Mouse (Mus musculus) forebrain, embryonic 16.5 days (tissue): ENCODE results near the gene Ripor2. TPM values are rescaled to one million over a fixed set of nuclear protein-coding genes. Genes with fewer than 3 reads are reported as not detected.

Experiments
- ATAC-seq: fragments of 200-750 bp; cut with Nextera tagmentation; 2 replicates; pipeline ENCODE4 v1.8.0; 2017; ENCODE audit warnings: mild to moderate bottlenecking, moderate library complexity
- H3K27ac ChIP-seq: fragments of 300-500 bp; sonication (generic); 2 replicates; pipeline ENCODE4 v1.5.1; 2014; ENCODE audit warnings: low read length, control low read depth
- H3K27me3 ChIP-seq: fragments of 300-500 bp; sonication (generic); replicated peaks from 2 replicates; pipeline ENCODE4 v1.6.1; 2014; ENCODE audit warnings: low read length; ENCODE audit not compliant: control insufficient read depth, insufficient read depth
- H3K36me3 ChIP-seq: fragments of 300-500 bp; sonication (generic); 2 replicates; pipeline ENCODE4 v1.6.1; 2014; ENCODE audit not compliant: control insufficient read depth, insufficient read depth
- H3K4me1 ChIP-seq: fragments of 300-500 bp; sonication (generic); replicated peaks from 2 replicates; pipeline ENCODE4 v1.6.1; 2014; ENCODE audit warnings: low read length; ENCODE audit not compliant: control insufficient read depth, insufficient read depth
- H3K4me2 ChIP-seq: fragments of 300-500 bp; sonication (generic); 2 replicates; pipeline ENCODE4 v1.6.1; 2014; ENCODE audit warnings: mild to moderate bottlenecking, low read length, control low read depth
- H3K4me3 ChIP-seq: fragments of 300-500 bp; sonication (generic); replicated peaks from 2 replicates; pipeline ENCODE4 v1.5.1; 2014; ENCODE audit warnings: mild to moderate bottlenecking, low read length, control low read depth
- H3K9ac ChIP-seq: fragments of 300-500 bp; sonication (generic); replicated peaks from 2 replicates; pipeline ENCODE4 v1.6.1; 2014; ENCODE audit warnings: low read depth, low read length, control low read depth
- H3K9me3 ChIP-seq: fragments of 300-500 bp; sonication (generic); 2 replicates; pipeline ENCODE4 v1.6.1; 2016; ENCODE audit warnings: low read length; ENCODE audit not compliant: control insufficient read depth
- WGBS: fragments of 180-500 bp; shearing (Covaris S2); extraction: QIAGEN DNeasy Blood & Tissue Kit; methylation state at CpG from one replicate; pipeline ENCODE4 v1.1.7; 2014; 5-methylcytosine and 5-hydroxymethylcytosine counted together
- polyA plus RNA-seq: library from polyadenylated mRNA; unstranded; fragments of >200 nt; fragmentation: Nextera tagmentation; extraction: Ambion mirVana; gene quantifications from 2 replicates; pipeline ENCODE4 v1.2.1, GENCODE M21; 2015

The Ripor2 gene
- polyA plus RNA-seq, 1 experiment from 2014 or later, result 33.8 TPM

DNA sequence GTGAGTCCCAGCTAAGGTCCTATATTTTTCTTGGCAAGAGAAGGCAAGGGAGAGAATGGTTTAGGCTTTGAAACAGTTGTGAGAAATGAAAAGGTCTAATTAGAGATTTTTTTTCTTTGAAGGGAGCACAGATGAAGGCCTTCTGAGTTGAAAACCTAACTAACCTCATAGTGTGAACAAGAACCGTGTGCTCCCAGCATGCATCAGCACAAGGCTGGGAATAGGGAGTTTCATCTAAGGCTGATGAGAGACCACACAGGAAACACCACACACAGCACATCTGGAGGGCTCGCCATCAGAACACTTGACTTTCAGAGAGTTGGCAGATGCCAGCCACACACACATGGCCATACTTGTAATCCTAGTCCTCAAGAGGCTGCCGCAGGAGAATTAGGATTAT is 12.3 kb downstream of the Ripor2 start:
- no peaks in the 10 kb centered on the region for H3K36me3 ChIP-seq
- no peak overlapping the region for H3K9ac ChIP-seq
- H3K4me2 ChIP-seq, result no peak overlapping the region
- no peak overlapping the region for H3K27ac ChIP-seq
- no peaks in the 10 kb centered on the region for H3K27me3 ChIP-seq
- 42% methylated on average over 3 of the region's 3 CpGs for WGBS
- H3K9me3 ChIP-seq, result no peaks in the 10 kb centered on the region
- no peaks in the 10 kb centered on the region for H3K4me1 ChIP-seq
- no peak for ATAC-seq
- H3K4me3 ChIP-seq, result no peak overlapping the region

DNA sequence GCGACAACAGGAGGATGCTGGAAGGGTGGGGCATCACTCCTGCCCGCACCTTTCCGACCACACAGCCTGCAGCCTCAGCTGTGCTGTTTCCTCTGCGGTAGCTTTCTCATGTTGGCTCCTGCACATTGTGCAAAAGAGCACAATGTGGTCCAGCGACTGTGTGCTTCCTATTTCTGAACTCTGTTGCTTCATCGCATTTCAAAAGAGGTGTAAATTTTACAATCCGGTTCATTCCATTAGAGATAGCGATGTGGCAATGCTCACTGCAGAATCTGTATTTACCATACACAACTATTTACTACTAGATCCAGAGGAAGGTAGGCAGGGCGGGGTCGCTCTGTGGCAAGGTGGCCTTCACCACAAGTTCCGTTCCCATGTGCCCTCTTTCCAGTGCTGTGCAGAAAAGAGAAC is 17.6 kb downstream of the Ripor2 start:
- no peak for ATAC-seq
- H3K4me2 ChIP-seq, result no peak overlapping the region
- no peaks in the 10 kb centered on the region for H3K9me3 ChIP-seq
- H3K4me1 ChIP-seq, result peaks cover 9% of the 10 kb centered on the region
- H3K36me3 ChIP-seq, result no peaks in the 10 kb centered on the region
- no peak overlapping the region for H3K27ac ChIP-seq
- H3K27me3 ChIP-seq, result no peaks in the 10 kb centered on the region
- WGBS, result 85% methylated on average over 11 of the region's 11 CpGs
- H3K9ac ChIP-seq, result no peak overlapping the region
- H3K4me3 ChIP-seq, result no peak overlapping the region

- Histone ChIP-seq H3K4me3 (no peak overlapping the region), H3K9ac (no peak overlapping the region), H3K4me2 (0 out of 2 replicates have a peak overlapping the region, but pooled peaks have one; percentile 1), H3K27ac (no peak overlapping the region), H3K4me1 (peaks cover 22% of the 10 kb centered on the region), H3K9me3 (no peaks in the 10 kb centered on the region), H3K27me3 (no peaks in the 10 kb centered on the region), H3K36me3 (no peaks in the 10 kb centered on the region)
- no peak for ATAC-seq
- WGBS, result 40% methylated on average over 4 of the region's 4 CpGs
Measured at GRCm38 (mm10) chr13:24602978-24603377, 21.0 kb downstream of the Ripor2 start.

DNA sequence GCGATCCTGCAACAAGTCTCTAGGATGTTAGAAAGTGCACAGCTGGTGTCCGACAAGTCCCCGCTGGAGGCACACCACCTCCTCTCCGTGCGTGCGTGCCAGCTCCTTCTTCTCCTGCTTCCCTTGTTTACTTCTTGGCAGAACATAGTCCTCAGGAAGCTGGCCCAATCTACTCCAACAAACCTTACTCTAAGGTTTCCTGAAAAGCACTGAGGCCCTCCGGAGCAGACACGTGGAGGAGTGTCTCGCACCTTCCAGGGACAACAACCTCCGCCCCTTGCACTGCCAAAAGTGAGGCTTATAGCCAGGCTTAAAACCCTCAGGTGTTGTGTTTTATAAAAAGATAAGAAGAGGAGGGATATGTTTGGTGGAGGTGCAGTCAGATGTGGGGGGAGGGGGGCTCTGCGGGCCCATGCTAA is 21.6 kb downstream of the Ripor2 start:
- 25% methylated on average over 11 of the region's 11 CpGs for WGBS
- H3K4me1 ChIP-seq, result peaks cover 22% of the 10 kb centered on the region
- no peaks in the 10 kb centered on the region for H3K9me3 ChIP-seq
- H3K4me3 ChIP-seq, result no peak overlapping the region
- H3K4me2 ChIP-seq, result no peak overlapping the region
- H3K27ac ChIP-seq, result no peak overlapping the region
- H3K9ac ChIP-seq, result no peak overlapping the region
- no peaks in the 10 kb centered on the region for H3K27me3 ChIP-seq
- no peaks in the 10 kb centered on the region for H3K36me3 ChIP-seq
- no peak; the same call in 1 of the 2 replicates for ATAC-seq

GRCm38 (mm10) chr13:24604096-24604495 is 22.1 kb downstream of the Ripor2 start:
- H3K27me3 ChIP-seq, result no peaks in the 10 kb centered on the region
- peaks cover 22% of the 10 kb centered on the region for H3K4me1 ChIP-seq
- H3K27ac ChIP-seq, result no peak overlapping the region
- no peak overlapping the region for H3K4me3 ChIP-seq
- H3K36me3 ChIP-seq, result no peaks in the 10 kb centered on the region
- no peak overlapping the region for H3K4me2 ChIP-seq
- ATAC-seq, result no peak
- H3K9ac ChIP-seq, result no peak overlapping the region
- H3K9me3 ChIP-seq, result no peaks in the 10 kb centered on the region
- 35% methylated on average over 4 of the region's 4 CpGs for WGBS

GRCm38 (mm10) chr13:24604761-24605591 is 23.0 kb downstream of the Ripor2 start:
- Histone ChIP-seq H3K27me3 (no peaks in the 10 kb centered on the region), H3K27ac (peak overlapping the region; percentile 69; the same call in 1 of the 2 replicates), H3K4me3 (peak overlapping the region; percentile 23), H3K4me1 (peaks cover 22% of the 10 kb centered on the region), H3K36me3 (no peaks in the 10 kb centered on the region), H3K4me2 (peak overlapping the region; percentile 49), H3K9ac (peak overlapping the region; percentile 27), H3K9me3 (no peaks in the 10 kb centered on the region)
- 1% methylated on average over 20 of the region's 20 CpGs for WGBS
- ATAC-seq, result peak; percentile 75

DNA sequence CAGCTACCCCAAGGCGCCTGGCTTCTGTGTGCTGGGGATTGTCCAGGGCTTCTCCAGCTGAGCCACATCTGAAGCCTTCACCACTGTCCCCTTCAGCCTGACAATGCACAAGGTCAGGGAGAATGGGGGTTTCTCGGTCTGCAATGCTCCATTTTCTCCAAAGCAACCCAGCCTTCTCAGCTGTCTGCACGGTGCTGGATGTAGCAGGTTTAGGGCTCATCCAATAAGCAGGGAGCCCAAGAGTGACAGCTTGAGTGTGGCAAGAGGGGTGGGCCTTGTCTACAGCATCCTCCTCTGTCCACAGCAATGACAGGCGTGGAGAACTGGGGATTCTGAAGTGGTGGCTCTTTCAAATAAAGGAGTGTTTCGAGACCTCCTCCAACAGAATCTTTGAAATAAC is 23.8 kb downstream of the Ripor2 start:
- Histone ChIP-seq H3K27ac (peak overlapping the region; percentile 69; the same call in 1 of the 2 replicates), H3K27me3 (no peaks in the 10 kb centered on the region), H3K4me1 (peaks cover 22% of the 10 kb centered on the region), H3K4me2 (no peak overlapping the region), H3K36me3 (no peaks in the 10 kb centered on the region), H3K9ac (peak overlapping the region; percentile 27; the same call in 1 of the 2 replicates), H3K4me3 (no peak overlapping the region), H3K9me3 (no peaks in the 10 kb centered on the region)
- ATAC-seq, result peak; percentile 51; the same call in 1 of the 2 replicates
- 50% methylated on average over 5 of the region's 5 CpGs for WGBS

DNA sequence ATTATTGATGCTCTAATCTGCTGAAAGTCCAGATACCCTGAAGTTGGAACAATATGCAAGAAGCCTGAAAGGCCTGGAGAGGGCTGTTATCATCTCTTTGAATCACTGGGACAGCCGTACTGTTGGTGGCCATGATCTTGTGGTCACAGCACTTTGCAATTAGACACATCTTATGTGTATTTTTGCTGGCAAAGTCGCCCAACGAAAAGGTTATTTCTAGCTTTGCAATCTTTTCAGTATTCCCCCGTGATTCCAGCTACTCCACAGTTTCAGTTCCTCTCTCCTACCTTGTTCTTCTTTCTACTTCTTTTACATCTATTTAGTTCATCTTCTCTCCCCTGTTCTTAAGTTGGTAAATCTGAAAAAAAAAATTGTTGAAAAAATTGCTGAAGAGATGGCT is 26.0 kb downstream of the Ripor2 start:
- no peaks in the 10 kb centered on the region for H3K36me3 ChIP-seq
- H3K27ac ChIP-seq, result no peak overlapping the region
- H3K4me2 ChIP-seq, result no peak overlapping the region
- WGBS, result 92% methylated on average over 4 of the region's 4 CpGs
- H3K4me3 ChIP-seq, result no peak overlapping the region
- peaks cover 22% of the 10 kb centered on the region for H3K4me1 ChIP-seq
- no peak for ATAC-seq
- no peaks in the 10 kb centered on the region for H3K27me3 ChIP-seq
- no peak overlapping the region for H3K9ac ChIP-seq
- no peaks in the 10 kb centered on the region for H3K9me3 ChIP-seq

DNA sequence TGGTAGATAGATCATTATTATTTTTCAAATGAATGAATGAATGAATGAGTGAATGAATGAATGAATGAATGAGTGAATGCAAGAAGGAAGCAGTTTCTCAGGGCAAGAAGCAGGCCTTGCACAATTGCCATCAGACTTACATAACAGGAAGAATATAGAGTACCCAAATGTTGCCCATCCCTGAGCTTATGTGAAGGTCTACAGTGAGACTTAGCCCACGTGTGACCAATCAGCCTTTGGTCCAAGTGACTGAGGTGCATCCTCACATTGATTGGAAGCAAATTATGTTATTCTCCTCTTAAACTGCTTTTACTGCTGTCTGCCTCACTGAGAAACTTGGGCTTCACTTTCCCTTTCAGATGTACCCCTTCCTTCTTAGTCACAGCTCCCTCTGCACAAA is 26.7 kb downstream of the Ripor2 start:
- Histone ChIP-seq H3K4me3 (no peak overlapping the region), H3K9me3 (no peaks in the 10 kb centered on the region), H3K4me1 (peaks cover 16% of the 10 kb centered on the region), H3K9ac (no peak overlapping the region), H3K36me3 (no peaks in the 10 kb centered on the region), H3K27ac (no peak overlapping the region), H3K27me3 (no peaks in the 10 kb centered on the region), H3K4me2 (no peak overlapping the region)
- WGBS, result 86% methylated on average over 1 of the region's 1 CpGs
- no peak for ATAC-seq
